Mouse (Mus musculus): ENCODE data around the gene Klf17.
"Not testable (repeated sequence)": the region's sequence is repeated elsewhere in the genome, so short reads cannot be mapped to it uniquely, and the experiment has no call there.

The Klf17 gene

DNA sequence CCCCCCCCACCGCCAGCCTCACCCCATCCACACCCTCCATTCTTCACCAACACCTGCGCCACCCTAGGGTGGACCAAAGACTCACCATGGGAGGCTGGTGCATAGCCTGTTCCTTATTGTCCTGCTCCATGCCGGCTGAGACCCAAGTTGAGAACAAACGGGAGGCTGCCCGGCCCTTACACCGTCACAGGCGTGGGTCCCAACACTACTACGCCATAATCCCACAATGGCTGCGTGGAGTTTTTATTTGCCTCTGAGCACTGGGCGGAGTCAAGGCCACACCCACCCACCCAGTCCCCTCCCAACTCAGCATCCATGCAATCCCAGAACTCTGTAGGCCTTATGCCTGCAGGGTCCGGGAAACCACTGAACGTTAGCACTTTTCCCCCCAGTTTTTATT lies at the start of gene Klf17:
Klf17 (minus strand) TSS at position 233 of the 400 bp plus-strand sequence.
- DNase-seq, result no peak

DNA sequence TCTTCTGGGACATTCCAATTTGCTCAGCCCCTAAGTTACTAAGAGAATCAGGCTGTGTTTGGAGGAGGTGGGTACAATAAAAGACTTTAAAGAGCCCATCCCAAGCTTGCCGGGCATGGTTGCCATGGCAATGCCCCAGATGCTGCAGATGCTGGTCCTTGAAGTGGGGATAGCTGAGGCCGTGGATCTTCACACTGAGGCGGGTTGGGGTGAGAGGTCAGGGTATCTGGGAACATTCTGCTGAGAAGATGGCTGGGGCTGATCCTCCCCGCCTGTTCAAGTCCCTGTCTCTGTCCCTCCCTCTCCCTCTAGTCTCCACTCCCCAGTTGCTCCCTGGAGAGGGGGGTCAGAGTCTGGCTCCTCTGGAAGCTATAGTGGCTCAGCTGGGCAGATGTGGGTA lies 48.9 kb upstream of the Klf17 start:
- no peak for DNase-seq

DNA sequence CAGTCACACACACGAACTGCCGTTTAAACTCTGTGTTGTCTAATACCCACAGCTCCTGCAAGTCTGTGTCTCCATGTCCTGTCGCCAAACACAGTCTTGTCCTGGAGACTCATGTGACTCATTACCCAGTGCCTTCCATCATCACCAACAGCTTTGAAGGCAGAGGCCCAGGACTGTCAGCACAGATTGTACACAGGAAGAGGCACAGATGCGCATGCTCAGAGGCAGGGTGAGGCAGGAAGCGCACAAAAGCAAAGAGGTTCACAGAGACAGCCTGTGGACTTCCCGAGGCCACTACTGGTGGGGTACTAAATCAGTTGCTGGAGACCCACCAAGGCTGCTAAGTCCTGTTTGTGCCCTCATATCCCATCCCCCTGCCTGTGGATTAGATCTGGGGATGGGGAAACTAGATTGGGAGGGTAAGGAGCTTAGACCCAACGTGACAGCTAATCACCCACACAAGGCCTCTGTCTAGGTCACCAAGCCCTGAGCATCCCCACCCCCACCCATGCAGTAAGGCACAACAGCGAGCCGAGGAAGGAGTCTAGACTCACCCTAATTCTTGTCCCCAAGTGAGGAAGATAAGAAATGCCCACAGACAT lies 48.2 kb upstream of the Klf17 start:
- DNase-seq, result no peak

DNA sequence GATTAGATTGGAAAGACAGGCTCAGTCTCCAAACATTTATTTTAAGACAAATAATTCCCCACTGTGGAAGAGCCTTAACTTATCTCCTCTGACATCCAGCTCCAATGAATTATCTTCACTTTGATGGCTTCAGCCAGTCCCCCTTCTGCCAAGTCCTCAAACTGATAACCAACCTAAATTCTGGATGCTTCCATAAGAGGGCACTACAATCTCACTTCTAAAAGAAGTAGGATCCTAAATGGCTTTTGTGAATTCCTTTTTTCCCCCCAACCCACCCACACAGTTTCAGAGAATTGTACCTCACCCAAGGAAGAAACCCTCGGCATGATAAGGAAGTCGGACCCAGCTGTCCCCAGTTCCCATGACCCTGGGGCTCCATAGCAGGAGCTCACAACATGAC lies 45.5 kb upstream of the Klf17 start:
- no peak for DNase-seq

DNA sequence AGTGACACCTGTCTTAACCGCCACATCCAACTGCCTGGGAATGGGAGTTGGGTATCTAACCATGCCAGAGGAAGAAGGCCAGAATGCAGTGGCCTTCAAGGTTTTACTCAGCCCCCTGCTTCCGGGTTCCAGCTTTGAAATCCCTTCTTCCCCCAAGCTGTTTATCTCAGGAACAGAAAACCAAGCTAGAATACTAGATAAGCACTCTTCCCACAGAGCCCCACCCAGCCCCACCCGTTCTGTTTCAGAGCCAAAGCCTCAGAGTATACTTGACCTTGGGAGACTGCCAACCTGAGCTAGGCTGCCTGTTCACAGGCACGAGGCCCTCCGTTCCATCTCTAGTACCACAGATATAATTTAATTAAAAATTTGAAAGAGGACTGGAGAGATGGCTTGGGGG lies 41.5 kb upstream of the Klf17 start:
- DNase-seq, result no peak

DNA sequence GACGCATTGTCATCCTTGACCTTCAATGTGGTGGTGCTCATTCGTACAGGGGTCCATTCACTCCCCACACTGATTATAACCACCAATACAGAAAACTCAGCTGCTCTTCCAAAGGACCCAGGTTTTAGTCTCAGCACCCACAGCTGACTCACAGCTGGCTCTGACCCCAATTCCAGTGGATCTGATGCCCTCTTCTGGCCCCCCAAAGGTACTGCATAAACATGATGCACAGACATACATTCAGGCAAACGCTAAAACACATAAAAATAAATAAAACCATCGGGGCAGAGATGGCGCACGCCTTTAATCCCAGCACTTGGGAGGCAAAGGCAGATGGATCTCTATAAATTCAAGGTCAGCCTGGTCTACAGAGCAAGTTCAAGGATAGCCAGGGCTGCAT lies 34.5 kb upstream of the Klf17 start:
- DNase-seq, result no peak

DNA sequence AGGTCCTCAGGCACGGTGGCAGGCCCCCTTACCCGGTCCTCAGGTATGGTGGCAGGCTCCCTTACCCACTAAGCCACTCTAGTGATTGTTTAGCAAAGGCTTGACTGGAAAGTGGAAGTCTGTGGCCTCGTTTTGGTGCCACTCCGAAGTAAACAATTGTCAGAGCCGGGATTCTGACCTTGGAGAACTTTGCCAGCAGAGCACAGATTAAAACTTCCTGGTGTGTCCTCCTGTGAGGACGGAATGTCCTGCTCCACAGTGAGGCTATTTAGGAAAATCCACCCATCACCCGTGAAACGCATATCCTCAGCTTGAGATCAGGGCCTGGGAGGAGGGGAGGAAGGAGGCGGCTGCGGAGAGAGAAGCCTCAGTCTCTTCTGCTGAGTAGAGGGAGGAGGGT lies 22.9 kb upstream of the Klf17 start:
- no peak for DNase-seq

DNA sequence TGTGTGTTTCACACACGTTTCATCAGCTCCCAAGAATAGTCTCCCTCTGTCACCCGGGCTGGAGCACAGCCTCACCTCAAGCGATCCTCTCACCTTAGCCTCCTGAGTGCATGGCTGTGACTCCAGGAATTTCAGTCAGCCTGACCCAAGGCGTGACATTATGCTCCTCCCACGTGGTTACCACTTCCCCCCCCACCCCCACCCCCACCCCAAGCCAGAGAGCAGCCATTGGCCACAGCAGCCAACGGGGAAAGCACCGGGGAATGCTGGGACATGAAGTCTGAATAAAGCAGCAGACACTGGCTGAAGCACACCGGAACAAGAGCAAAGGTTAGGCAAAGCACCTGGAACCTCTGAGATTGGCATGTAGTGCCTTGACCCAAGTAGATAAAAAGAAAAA lies 21.5 kb upstream of the Klf17 start:
- DNase-seq, result no peak

DNA sequence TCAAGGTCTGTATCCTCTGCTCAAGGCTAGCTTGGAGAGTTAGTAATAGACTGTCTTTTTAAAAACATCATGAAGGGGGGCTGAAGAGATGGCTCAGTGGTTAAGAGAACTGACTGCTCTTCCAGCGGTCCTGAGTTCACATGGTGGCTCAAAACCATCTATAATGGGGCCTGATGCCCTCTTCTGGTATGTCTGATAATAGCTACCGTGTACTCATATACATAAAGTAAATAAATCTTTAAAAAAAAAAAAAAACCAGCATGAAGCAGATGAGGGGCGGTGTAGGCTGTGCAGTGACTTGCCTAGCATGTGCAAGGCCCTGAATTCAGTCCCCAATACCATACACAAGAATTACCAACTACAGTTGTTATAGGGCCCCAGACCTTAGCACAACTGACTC lies 17.5 kb upstream of the Klf17 start:
- no peak for DNase-seq

DNA sequence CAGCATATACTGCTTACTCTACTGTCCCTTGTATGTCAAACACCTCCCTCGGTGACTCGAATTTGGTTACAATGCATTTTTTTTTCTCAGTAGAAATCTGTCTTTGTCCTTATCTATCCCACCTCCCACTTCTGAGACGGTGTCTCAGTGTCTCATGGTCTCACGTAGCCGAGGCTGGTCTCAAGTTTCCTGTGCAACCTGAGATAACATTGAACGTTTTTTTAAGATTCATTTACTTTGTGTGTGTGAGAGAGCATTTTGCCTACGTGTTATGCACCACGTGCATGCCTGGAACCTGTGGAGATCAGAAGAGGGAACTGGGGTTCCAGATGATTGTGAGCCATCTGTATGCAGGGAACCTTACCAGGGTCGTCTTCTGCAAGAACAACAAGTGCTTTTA lies 7.5 kb upstream of the Klf17 start:
- no peak for DNase-seq

DNA sequence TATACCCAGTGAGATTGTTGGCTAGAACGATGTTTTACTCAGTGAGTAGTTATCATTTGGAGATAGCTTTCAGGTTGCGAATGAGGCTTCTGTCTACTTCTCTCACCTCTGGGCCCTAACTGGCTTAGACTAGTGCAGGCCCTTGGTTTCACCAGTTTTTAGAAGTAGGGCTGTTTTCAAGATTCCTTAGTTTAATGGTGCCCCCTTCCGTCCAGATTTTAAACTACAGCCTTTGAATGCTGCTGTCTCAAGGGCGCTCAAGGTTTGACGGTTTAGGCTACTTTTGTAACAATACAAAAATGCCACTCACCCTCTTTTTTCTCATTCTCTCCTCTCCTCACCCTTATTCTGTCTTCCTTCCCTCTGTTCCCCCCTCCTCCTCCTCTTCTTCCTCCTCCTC lies 5.5 kb upstream of the Klf17 start:
- peak; percentile 63 for DNase-seq

DNA sequence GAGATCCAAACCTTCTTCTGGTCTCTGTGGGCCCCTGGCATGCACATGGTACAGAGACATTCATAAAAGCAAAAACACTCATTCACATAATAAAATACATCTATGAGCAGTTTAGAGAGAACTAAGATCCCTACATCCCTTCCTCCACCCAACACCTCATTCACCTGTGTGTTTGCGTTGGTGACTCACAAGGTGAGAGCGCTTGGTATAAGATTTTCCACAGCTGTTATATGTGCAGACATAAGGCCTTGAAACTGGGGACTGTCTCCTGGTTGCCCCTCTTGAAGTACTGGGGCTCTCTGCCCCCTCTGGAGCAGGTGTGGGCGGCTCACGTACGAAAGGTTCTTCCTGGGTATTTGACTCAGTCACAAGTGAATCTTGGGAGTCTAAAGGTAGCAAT lies 5.3 kb downstream of the Klf17 start:
- no peak for DNase-seq

DNA sequence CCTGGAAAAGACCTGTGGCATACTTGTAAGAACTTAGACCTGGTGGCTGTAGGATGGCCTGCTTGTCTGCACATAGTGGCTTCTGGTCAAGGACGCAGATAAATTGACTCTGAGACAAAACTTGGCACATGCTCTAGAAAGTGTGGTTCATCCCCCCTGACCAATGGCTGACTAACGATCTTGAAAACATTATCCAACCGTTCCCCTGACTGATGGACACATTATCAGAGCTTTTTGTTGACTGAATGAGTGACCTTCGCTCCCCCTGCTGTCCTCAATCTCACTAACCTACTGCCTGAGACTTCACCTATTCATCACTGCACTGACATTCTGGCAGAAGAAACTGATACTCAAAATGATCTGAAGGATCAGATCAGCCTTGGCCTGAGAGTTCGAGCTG lies 13.0 kb downstream of the Klf17 start:
- not testable (repeated sequence) for DNase-seq

DNA sequence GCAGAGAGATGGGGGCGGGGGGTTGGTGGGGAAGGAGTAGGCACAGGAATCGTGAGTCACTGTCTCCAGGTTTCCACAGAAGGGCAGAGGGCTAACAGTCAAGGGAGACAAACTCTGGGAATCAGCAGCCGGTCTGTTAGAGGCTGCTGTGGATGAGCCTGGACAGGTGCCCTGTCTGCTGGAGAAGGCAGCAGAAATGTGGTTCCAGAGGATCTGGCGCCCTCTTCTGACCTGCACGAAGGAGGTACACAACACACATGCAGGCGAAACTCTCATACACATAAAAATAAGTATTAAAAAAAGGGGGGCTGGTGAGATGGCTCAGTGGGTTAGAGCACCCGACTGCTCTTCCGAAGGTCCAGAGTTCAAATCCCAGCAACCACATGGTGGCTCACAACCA lies 27.9 kb downstream of the Klf17 start:
- no peak for DNase-seq

DNA sequence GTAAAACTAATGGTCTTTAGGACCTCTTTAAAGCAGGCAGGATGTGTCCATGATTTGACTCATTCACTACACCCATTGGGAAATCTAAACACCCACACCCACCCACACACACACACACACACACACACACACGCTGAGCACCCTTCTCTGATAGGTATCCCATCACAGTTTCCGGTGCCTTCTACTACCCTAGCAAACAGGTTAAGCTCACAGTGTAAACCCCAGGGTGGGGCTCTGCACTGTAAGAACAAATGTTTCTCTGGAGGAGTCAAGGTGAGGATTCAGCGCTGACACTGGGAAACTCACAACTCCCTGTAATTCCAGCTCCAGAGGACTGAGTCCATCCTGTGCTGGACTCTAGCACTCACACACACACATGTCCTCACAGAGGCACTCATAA lies 33.5 kb downstream of the Klf17 start:
- DNase-seq, result no peak

DNA sequence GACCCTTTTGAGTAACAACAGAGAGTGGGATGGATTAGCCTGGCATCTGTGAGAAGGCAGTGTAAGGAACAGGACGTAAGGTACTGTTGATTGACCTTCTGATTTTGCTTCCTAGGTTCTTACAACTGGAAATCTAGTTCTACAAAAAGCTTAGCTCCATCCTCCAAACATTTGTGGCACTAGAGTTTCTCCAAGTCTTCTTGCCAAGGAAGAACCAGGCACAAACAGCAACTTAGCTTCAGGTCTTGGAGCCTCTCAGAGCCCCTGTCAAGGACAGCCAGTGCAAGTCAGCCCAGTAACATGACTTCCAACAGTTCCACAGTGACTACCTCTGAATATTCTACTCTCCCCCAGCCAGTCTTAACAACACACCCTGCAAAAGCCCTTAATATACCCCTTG lies 41.3 kb downstream of the Klf17 start, which contains the start of gene Gm12845:
Gm12845 (plus strand) TSS at position 301 of the 400 bp plus-strand sequence.
- DNase-seq, result no peak

DNA sequence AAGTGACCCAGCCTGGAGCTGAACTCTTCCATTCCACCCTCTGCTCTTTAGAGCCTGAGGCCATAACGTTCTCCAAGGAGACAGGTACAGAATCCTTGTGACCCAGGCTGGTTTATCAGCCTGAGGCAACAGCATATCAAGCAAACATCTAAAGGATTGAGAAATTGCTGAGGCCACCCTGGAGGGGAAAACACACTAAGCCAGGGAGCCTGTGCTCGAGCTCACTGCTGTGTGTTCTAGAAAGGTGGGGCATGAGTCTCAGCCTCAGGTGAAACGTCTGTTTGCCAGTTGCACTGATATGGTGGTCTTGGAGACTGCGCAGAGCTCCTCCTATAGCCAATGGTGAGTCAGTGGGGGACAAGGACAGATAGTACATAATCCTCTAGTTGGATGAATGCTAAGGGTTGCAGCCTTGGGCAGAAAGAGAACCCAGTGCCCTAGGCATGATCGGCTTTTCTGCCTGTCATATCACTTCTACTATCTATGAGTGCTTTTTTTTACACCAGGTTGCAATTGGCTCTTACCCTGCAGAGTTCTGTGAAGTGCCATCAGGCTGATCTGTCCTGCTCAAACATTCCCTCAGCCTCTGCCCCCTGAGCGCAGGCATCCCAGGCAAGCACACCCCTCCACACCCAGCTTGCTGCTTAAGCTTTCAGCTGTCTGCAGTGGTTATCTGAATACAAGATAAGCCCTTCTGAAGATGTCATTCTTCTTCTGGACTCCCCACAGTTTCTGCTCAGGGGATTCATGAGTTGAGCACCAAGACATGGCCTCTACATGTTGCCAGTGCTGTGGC lies 51.9 kb downstream of the Klf17 start:
- DNase-seq, result no peak

DNA sequence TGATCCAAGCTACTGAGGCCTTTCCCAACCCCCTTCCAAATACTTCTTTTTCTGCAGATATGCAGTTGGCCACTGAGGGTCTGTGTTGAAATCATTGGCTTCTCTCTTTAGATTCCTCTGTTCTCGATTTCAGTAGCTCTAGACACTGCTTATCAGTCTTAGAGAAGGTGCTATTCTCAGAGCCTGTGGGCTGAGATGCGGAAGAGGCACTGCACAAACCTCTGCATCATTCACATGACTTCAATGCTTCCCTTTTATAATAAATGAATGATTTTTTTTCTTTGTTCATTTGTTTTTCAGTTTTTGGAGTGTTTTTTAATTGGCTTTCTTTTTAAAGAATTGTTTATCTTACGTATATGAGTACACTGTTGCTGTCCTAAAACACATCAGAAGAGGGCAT lies 53.1 kb downstream of the Klf17 start:
- DNase-seq, result no peak

DNA sequence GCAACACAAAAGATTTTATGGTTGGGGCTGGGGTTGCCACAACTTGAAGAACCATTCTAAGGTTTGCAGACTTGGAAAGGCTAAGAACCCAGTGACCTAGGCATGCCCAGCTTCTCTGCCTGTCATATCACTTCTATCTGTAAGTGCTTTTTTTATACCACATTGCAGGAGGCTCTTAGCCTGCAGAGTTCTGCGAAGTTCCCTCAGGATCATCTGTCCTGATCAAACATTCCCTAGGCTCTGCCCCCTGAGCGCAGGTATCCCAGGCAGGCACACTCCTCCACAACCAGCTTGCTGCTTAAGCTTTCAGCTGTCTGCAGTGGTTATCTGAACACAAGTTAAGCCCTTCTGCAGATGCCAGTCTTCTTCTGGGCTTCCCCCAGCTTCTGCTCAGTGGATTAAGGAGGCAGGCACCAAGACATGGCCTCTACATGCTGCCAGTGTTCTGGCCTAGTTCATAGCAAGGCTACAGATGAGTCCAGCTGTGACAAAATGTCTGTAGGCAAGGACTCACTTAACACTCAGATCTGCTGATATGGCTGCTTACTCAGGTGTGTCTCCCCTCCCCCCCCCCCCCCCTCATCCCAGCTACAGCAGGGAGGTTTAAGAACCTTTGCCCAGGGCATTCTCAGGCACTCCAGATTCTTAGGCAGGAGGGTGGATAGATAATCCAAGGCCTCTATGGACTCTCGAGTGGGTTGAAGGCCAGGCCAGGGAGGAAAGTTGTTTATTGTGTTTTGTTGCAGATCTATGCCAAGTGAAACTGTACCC lies 56.5 kb downstream of the Klf17 start:
- DNase-seq, result no peak
